Mouse (Mus musculus) left cerebral cortex, adult 9 months (tissue): ENCODE results near the gene Pdk4.

Experiments used
- DNase-seq, 2 experiments: peaks; one replicate each; pipeline ENCODE4 v3.0.0; 2022; ENCODE audit warnings: low spot score in 2 of 2

The Pdk4 gene

GRCm38 (mm10) chr6:5495961-5496853, at the start of gene Pdk4:
Pdk4 (minus strand) TSS chr6:5496309.
- DNase-seq = peak; percentile 37 to 63

- DNase-seq = no peak
Observed at GRCm38 (mm10) chr6:5537855-5538365, 41.8 kb upstream of the Pdk4 start.

- no peak for DNase-seq
Observed at GRCm38 (mm10) chr6:5535754-5536153, 39.6 kb upstream of the Pdk4 start.

- DNase-seq = no peak
Observed at GRCm38 (mm10) chr6:5517091-5517490, 21.0 kb upstream of the Pdk4 start.

- DNase-seq = no peak
Observed at GRCm38 (mm10) chr6:5509757-5510156, 13.6 kb upstream of the Pdk4 start.

- no peak for DNase-seq
Observed at GRCm38 (mm10) chr6:5509303-5509702, 13.2 kb upstream of the Pdk4 start.

- DNase-seq = no peak
Observed at GRCm38 (mm10) chr6:5507821-5508220, 11.7 kb upstream of the Pdk4 start.

GRCm38 (mm10) chr6:5506271-5506670, 10.2 kb upstream of the Pdk4 start:
- DNase-seq = no peak

- DNase-seq = no peak
Observed at GRCm38 (mm10) chr6:5502810-5503209, 6.7 kb upstream of the Pdk4 start.

- DNase-seq = no peak
Observed at GRCm38 (mm10) chr6:5501551-5501950, 5.4 kb upstream of the Pdk4 start.

- DNase-seq = no peak
Observed at GRCm38 (mm10) chr6:5498740-5499139, 2.6 kb upstream of the Pdk4 start.

GRCm38 (mm10) chr6:5496854-5497235, 736 bp upstream of the Pdk4 start:
- no peak for DNase-seq

- DNase-seq = no peak
Observed at GRCm38 (mm10) chr6:5485028-5485427, 11.1 kb downstream of the Pdk4 start.

- no peak for DNase-seq
Observed at GRCm38 (mm10) chr6:5482270-5482783, 13.8 kb downstream of the Pdk4 start.

GRCm38 (mm10) chr6:5481066-5481465, 15.0 kb downstream of the Pdk4 start:
- DNase-seq = no peak

GRCm38 (mm10) chr6:5474021-5474420, 22.1 kb downstream of the Pdk4 start:
- no peak for DNase-seq

- no peak for DNase-seq
Observed at GRCm38 (mm10) chr6:5472692-5473091, 23.4 kb downstream of the Pdk4 start.

GRCm38 (mm10) chr6:5470480-5471318, 25.4 kb downstream of the Pdk4 start:
- no peak for DNase-seq

- no peak for DNase-seq
Observed at GRCm38 (mm10) chr6:5455836-5456235, 40.3 kb downstream of the Pdk4 start.

GRCm38 (mm10) chr6:5449878-5450277, 46.2 kb downstream of the Pdk4 start:
- DNase-seq = no peak

- no peak for DNase-seq
Observed at GRCm38 (mm10) chr6:5448396-5448795, 47.7 kb downstream of the Pdk4 start.

- DNase-seq = peak in 1 of 2 experiments; percentile 25
Observed at GRCm38 (mm10) chr6:5447546-5447945, 48.6 kb downstream of the Pdk4 start.
